Mouse (Mus musculus): ENCODE results near the gene Guca2b.

DNA sequence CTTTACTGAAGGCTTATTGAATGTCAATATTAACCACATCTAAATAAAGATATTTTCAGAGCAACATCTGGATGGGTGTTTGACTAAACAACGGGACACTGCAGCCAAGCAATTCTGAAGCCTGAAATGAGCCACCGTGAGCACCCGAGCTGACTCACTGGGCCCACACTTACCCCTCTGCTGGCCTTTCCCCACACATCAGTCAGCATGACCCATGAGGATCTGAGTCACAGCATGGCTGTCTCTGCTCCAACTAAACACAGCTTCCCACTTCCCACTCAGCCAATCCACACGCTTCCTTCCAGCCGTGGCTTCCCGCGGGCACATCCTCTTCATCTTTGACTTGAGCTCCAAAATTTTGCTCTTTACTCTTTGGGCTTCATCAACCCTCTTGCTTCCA, 4.2 kb upstream of the Guca2b start:
- TF ChIP-seq CTCF (IDR thresholded peaks at IDR 0.05; ENCODE audit: insufficient read depth, low read depth, low read length) (no peak), POLR2A (IDR thresholded peaks at IDR 0.05; ENCODE audit: insufficient read depth, low read depth, low read length) (no peak)

Data from olfactory bulb, adult 2 months (tissue).